Mouse (Mus musculus) layer of hippocampus, adult 2 months (tissue): ENCODE measurements at regions not wholly inside any gene's neighbourhood (a gene's known extent, or its start where the extent isn't known, plus 50 kb on each side); places are given as distances from the start of the nearest gene placed in this dataset.

Source experiments
- DNase-seq, 2 experiments: peaks; one replicate each; pipeline ENCODE4 v3.0.0; 2022; ENCODE audit warnings: low spot score in 2 of 2
- H3K27ac ChIP-seq: fragments of 200-600 bp; 2 replicates; pipeline ENCODE4 v1.8.1; 2022
- H3K4me3 ChIP-seq: fragments of 200-600 bp; 2 replicates; pipeline ENCODE4 v1.8.1; 2022; ENCODE audit warnings: mild to moderate bottlenecking
- CTCF ChIP-seq: fragments of 200-600 bp; conservative IDR thresholded peaks from 2 replicates; pipeline ENCODE4 v1.8.1; 2022; ENCODE audit warnings: antibody characterized with exemption, mild to moderate bottlenecking, moderate library complexity

DNA sequence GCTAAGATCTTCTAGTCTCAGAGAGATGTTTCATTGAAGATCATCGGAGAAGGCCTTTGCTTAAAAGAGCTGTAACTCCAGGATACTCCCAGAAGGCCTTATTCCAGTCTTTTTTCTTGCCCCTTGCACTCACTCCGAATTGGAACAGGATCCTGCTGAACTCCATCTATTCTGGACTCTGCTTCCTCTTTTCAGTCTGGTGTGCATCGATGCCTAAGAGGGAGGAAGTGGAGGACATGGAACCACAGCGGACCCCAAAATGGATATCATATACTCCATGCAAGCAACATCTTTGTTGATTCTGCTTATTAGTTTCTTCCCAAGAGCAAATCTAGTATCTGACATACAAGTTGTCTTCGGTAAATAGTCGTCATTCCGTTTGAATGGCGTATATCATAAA lies 183.6 kb upstream of the Palmd start:
- no peak for DNase-seq
- Histone ChIP-seq H3K27ac (peak overlapping the region; percentile 85), H3K4me3 (no peak overlapping the region)
- no peak for TF ChIP-seq CTCF

DNA sequence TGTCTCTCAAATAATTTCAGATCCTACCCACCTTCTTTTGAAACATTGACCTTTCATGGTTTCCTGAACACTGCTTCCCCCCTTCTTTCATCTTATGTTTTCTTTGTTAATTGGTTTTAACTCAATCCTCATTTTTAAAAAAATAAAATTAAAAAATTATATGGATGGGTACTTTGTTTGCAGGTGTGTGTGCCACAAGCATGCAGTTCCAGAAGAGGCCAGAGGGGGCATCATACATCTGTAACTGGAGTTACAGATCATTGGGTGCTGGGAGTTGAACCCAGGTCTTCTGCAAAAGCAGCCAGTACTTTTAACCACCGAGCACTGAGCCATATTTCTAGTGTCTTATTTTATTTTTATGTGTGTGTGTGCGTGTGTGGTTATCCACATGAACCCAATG lies 178.6 kb upstream of the Palmd start:
- Histone ChIP-seq H3K27ac (no peak overlapping the region), H3K4me3 (no peak overlapping the region)
- TF ChIP-seq CTCF = peak; percentile 55
- DNase-seq = no peak

DNA sequence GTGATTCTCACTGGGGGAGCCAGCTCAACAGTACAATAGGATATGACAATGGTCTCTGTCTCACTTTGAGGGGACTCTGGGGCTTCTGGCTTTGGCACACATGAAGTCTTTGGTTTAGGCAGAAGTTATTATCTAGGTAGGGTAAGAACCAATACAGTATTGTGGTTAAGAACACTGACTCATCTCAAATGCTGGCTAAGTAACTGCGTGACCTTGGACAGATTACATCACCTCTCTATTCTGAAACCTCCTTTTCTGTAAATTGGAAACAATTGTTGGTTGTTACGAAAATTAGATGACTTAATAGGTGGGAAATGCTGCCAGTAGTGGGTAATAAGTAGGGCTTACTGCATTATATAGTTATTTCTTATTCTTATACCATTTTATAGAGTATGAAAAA lies 171.0 kb upstream of the Palmd start:
- no peak overlapping the region for H3K27ac ChIP-seq
- no peak for TF ChIP-seq CTCF

DNA sequence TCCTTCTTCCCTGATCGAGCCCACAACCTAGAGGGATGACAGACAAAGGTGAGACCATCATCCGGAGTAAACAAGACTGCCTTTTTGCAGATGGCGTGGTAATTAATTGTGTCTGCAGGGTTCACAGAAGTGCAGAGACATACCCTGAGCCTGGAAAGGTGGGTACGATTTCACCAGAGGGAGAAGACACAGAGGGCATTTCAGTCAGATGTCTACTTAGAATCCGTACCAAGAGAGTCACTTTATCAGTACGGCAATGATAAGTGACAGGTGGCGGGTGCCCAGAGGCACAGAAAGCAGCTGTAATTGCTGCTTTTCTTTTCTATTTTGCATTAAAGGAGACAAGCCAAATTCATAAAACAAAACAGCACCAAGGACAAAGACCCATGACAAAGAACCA lies 169.9 kb upstream of the Palmd start:
- DNase-seq = no peak
- no peak overlapping the region for H3K4me3 ChIP-seq
- no peak for TF ChIP-seq CTCF
- H3K27ac ChIP-seq = no peak overlapping the region

More for the DNA sequence above, 171.0 kb upstream of the Palmd start:
- no peak overlapping the region for H3K4me3 ChIP-seq
- DNase-seq = no peak

DNA sequence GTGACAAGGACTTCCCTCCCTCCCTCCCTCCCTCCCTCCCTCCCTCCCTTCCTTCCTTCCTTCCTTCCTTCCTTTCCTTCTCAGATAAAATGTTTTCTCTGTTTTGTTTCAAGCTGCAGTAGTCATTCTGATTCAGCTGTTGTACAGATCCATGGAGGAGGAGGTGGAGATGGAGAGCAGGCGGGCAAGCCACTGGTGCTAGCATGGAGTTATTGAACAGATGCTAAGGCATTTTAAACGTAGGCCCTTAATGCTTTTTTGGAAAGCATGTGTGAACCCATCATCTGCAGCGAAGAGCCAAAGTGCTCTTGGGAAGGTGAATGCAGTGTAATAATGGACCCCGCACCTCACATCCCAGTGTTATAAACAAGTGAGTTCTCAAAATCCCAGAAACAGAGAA lies 164.1 kb upstream of the Palmd start:
- no peak for TF ChIP-seq CTCF
- DNase-seq = peak in 1 of 2 experiments; percentile 20
- no peak overlapping the region for H3K4me3 ChIP-seq
- H3K27ac ChIP-seq = peak overlapping the region; percentile 46

DNA sequence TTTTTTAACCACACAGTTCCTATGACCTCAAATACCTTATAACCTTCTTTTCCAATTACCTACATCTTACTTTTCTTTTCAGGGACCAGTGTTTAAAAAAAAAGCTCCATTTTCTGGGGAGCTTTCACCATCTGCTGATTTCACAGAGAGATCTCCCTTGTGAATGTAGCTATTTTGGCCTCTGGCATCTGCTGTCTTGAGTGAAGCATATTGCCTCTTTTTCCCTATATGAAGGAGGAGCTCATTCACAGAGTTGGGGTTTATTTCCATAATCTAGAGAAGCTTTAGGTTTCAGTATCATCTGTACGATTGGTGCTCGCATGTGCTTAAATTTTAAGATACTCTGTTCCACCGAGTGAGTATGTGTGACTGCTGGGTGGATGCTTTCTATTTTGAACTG lies 153.4 kb upstream of the Palmd start:
- no peak for TF ChIP-seq CTCF
- Histone ChIP-seq H3K27ac (no peak overlapping the region), H3K4me3 (no peak overlapping the region)
- DNase-seq = no peak

DNA sequence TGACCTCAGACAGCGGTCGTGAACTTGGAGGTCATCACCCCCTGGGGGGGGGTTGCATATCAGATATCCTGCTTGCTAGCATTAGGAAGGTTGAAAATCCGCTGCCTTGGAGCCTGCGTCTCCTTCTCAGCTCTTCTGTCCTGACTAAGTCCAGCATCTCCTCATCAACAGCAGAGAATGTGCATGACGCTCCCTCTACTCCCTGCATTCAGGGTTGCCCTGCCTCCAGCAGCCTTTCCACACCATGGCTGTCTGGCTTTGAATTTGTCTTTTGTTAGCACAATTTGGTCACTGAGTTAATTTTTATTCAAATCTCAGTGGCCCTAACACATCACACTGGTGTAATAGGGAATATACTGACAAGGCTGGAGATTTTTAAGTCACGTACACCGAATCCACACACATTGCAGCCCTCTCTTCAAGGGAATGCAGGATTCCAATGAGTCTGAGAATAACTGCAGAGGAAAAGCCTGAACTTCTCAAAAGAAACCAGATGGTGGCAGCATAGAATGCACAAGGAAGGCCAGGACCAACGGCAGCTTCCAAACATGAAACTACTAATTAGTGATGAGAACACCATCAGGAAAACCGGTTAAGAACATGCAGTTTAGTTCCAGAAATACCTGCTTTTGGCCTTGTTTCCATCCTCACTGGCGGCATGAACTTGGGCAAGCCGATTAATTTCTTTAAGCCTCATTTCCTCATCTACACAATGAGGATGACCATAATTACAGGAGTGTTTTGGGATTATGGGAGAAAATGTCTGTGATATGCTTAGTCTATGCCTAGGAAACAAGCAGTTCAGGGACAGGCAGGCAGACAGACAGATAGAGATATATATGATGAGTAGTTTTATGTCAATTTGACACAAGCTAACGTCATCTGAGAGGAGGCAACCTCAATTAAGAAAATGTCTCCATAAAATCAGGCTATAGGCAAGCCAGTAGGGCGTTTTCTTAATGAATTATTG lies 151.6 kb upstream of the Palmd start:
- TF ChIP-seq CTCF = peak; percentile 92
- Histone ChIP-seq H3K27ac (peak overlapping the region; percentile 24; the same call in 1 of the 2 replicates), H3K4me3 (no peak overlapping the region)

DNA sequence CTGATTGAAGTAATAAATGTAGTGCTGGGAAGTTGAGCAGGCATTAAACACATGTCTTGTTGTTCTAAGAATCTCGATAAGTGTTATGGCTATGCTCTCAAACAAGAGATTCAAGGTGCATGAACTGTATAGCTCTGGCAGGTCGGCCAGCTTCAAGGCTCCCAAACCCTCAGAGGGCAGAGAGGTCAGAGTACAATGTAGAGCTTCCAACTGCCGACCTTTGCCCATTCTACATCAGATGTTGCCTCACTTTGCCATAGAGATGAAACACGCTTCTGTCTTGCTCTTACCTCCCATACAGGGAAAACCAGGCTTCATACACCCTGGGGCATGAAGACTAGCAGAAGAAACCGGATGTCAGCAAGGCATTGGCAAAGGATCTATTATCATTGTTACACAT lies 150.8 kb upstream of the Palmd start:
- DNase-seq = no peak
- no peak for TF ChIP-seq CTCF
- no peak overlapping the region for H3K27ac ChIP-seq
- no peak overlapping the region for H3K4me3 ChIP-seq

More for the DNA sequence above, 151.6 kb upstream of the Palmd start:
- DNase-seq = peak; percentile 68 to 76

DNA sequence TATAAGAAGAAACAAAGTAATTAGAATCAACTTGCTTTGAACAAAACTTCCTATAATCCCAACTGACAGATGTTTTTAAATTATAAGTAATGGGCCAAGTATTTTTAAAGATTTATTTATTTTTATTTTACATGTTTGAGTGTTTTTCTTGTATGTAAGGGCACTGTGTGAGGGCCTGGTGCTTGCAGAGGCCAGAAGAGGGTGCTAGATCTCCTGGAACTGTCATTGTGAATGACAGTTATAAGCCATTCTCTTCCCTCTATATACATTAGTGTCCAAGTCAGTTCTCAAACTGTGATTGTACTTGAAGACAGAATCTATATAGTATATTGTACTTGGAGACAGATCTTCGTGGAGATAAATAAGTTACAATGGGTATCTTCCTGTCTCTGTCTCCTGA lies 149.1 kb upstream of the Palmd start:
- TF ChIP-seq CTCF = peak; percentile 78
- Histone ChIP-seq H3K27ac (no peak overlapping the region), H3K4me3 (no peak overlapping the region)
- no peak for DNase-seq

DNA sequence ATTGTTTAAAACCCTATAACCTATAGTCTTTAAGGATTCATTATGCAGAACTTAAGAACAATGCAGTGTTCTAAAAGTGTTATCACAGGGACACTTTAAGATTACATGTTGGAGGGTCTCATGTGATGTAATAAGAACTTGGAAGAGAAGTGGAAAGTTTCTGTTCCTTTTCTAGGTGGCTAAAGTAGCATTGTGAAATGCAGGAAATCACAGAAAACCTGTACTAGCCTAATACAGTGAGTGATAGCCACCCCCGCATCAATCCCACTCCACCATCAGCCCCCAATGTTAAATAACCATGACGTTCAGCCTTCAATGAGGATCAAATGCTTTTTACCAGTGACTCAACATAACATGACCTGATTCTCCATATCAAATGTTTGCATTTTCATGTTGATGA lies 147.4 kb upstream of the Palmd start:
- no peak for DNase-seq
- no peak for TF ChIP-seq CTCF
- H3K27ac ChIP-seq = no peak overlapping the region

DNA sequence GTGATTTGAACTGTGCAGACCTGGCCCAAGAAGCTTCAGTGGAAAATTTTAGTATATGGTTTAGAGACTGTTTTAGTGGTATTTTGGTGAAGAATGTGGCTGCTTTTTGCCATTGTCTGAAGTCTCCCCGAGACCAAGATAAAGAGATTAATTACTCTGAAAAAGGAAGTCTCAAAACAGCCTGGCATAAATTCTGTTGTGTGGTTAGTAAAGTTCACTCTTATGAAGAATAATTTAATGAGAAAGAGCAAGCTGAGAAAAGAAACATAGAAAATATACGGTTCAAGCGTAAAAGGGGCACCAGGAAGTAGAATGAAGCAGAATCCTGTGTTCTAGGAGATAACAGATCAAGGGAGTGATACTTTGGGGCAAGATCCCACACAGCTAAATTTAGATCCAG lies 144.0 kb upstream of the Palmd start:
- TF ChIP-seq CTCF = no peak
- H3K27ac ChIP-seq = no peak overlapping the region
- DNase-seq = no peak

More for the DNA sequence above, 147.4 kb upstream of the Palmd start:
- no peak overlapping the region for H3K4me3 ChIP-seq

DNA sequence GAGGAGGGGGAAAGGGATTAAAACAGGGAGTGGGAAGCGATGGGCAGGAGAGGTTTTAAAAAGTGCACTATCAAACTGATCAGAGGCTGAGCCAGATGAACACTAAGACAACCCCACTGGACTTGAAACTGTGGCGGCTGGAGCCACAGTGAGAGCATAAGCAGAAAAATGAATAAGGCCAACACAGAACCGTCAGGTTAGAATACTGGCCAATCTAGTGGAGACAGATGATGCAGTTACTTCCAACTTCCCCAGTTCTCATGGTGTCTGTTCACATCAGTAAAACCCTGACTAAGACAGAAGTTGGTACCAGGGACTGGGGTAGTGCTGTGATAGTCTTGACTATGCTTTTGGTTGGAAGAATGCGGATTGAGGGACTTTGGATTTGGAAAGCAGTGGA lies 143.5 kb upstream of the Palmd start:
- TF ChIP-seq CTCF = no peak
- DNase-seq = no peak
- H3K4me3 ChIP-seq = no peak overlapping the region
- no peak overlapping the region for H3K27ac ChIP-seq

More for the DNA sequence above, 144.0 kb upstream of the Palmd start:
- no peak overlapping the region for H3K4me3 ChIP-seq

DNA sequence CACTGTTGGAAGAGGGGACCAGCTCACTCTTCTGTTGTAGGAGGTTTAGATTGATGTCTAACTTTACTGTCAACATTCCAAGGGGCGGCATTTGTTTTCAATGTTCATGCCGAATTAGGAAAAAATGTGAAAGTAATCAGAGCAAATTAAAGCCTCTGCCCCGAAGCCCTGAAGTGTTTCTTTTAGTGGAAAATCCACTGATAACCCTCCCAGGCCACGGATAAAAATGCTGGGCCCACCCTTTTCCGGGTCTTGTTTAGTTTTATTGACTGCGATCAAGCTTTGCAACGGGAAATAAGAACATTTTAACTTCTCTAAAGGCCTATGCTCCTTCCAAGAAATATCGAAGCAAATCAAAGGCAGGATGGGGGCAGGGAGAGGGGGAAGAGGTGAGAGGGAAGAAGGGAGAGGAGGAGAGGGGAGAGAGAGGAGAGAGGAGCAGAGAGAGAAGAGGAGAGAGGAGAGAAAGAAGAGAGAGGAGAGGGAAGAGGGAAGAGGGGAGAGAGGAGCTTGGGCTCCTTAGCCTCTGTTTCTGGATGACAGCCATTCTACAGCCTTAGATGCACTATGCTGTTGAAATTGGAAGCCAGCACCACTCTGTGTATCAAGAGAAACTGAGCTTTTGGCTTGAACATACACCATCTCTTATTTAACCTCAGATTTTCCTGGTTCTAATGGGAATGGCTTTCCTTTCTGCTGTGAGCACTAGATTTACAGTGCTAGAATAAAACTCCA lies 140.3 kb upstream of the Palmd start:
- no peak for DNase-seq
- no peak for TF ChIP-seq CTCF
- Histone ChIP-seq H3K4me3 (no peak overlapping the region), H3K27ac (no peak overlapping the region)
